Mouse (Mus musculus) intestine, embryonic 16.5 days (tissue): Measurements from ENCODE around the gene Klhdc7a. TPM values are rescaled to one million over a fixed set of nuclear protein-coding genes. Genes with fewer than 3 reads are reported as not detected.
A peak's percentile ranks its signal among the peaks of the same experiment; 100 is the strongest.
"Not testable (repeated sequence)": the region's sequence is repeated elsewhere in the genome, so short reads cannot be mapped to it uniquely, and the experiment has no call there.

Source experiments
- ATAC-seq: fragments of 200-750 bp; cut with Nextera tagmentation; 2 replicates; pipeline ENCODE4 v1.8.0; 2017; ENCODE audit warnings: moderate TSS enrichment, moderate library complexity
- H3K27ac ChIP-seq: fragments of 300-500 bp; sonication (generic); 2 replicates; pipeline ENCODE4 v1.5.1; 2014; ENCODE audit warnings: mild to moderate bottlenecking, low read length
- H3K27me3 ChIP-seq: fragments of 300-500 bp; sonication (generic); replicated peaks from 2 replicates; pipeline ENCODE4 v1.6.1; 2014; ENCODE audit warnings: low read length, control low read depth, mixed read lengths; ENCODE audit not compliant: control insufficient read depth, insufficient read depth
- H3K36me3 ChIP-seq: fragments of 300-500 bp; sonication (generic); 2 replicates; pipeline ENCODE4 v1.6.1; 2014; ENCODE audit warnings: low read length, control low read depth; ENCODE audit not compliant: control insufficient read depth, insufficient read depth
- H3K4me1 ChIP-seq: fragments of 300-500 bp; sonication (generic); 2 replicates; pipeline ENCODE4 v1.6.1; 2014; ENCODE audit warnings: low read length, control low read depth, mixed read lengths; ENCODE audit not compliant: control insufficient read depth, insufficient read depth
- H3K4me2 ChIP-seq: fragments of 300-500 bp; sonication (generic); 2 replicates; pipeline ENCODE4 v1.6.1; 2014; ENCODE audit warnings: low read depth, low read length, control low read depth
- H3K4me3 ChIP-seq: fragments of 300-500 bp; sonication (generic); 2 replicates; pipeline ENCODE4 v1.5.1; 2014; ENCODE audit warnings: mild to moderate bottlenecking, low read length
- H3K9ac ChIP-seq: fragments of 300-500 bp; sonication (generic); 2 replicates; pipeline ENCODE4 v1.6.1; 2014; ENCODE audit warnings: low read depth, low read length
- H3K9me3 ChIP-seq: fragments of 300-500 bp; sonication (generic); 2 replicates; pipeline ENCODE4 v1.6.1; 2016; ENCODE audit warnings: low read length, control low read depth; ENCODE audit not compliant: control insufficient read depth
- WGBS: fragments of 180-500 bp; shearing (Covaris S2); extraction: QIAGEN DNeasy Blood & Tissue Kit; methylation state at CpG from one replicate; pipeline ENCODE4 v1.1.7; 2014; 5-methylcytosine and 5-hydroxymethylcytosine counted together
- polyA plus RNA-seq: library from polyadenylated mRNA; unstranded; fragments of >200 nt; fragmentation: Nextera tagmentation; extraction: Ambion mirVana; gene quantifications from 2 replicates; pipeline ENCODE4 v1.2.1, GENCODE M21; 2015

Klhdc7a gene
- polyA plus RNA-seq, 1 experiment from 2014 or later = 0.27 TPM

- no peaks in the 10 kb centered on the region for H3K27me3 ChIP-seq
- no peak overlapping the region for H3K4me2 ChIP-seq
- H3K9me3 ChIP-seq = no peaks in the 10 kb centered on the region
- no peak overlapping the region for H3K27ac ChIP-seq
- 83% methylated on average over 5 of the region's 5 CpGs for WGBS
- no peak overlapping the region for H3K9ac ChIP-seq
- no peak for ATAC-seq
- H3K36me3 ChIP-seq = no peaks in the 10 kb centered on the region
- H3K4me1 ChIP-seq = peaks cover 9% of the 10 kb centered on the region
- H3K4me3 ChIP-seq = no peak overlapping the region
These were observed 3.9 kb downstream of the Klhdc7a start for GRCm38 (mm10) chr4:139963911-139964310.

DNA sequence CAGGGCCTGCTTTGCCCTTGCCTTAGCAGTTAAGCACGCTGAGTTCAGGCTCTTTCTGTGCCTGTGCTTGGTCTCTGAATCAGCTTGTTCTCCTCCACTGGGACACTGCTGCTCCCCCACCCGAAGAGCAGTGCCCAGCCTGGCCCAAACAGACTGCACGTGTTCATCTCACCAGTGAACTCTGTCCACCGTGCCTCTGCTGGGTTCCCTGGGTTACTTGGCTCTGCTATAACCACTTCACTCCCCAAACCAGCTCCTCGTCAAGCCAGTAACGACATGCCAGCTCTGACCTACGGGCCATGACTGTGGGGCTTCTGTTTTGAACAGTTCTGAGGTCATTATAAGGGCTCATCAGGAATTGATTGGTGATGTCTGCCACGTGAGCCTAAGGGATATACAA is 4.8 kb downstream of the Klhdc7a start:
- no peak overlapping the region for H3K4me2 ChIP-seq
- H3K9me3 ChIP-seq = no peaks in the 10 kb centered on the region
- H3K4me1 ChIP-seq = peaks cover 9% of the 10 kb centered on the region
- H3K36me3 ChIP-seq = no peaks in the 10 kb centered on the region
- H3K4me3 ChIP-seq = no peak overlapping the region
- H3K9ac ChIP-seq = no peak overlapping the region
- WGBS = 62% methylated on average over 8 of the region's 8 CpGs
- H3K27ac ChIP-seq = no peak overlapping the region
- H3K27me3 ChIP-seq = no peaks in the 10 kb centered on the region
- ATAC-seq = no peak

- H3K4me1 ChIP-seq = no peaks in the 10 kb centered on the region
- WGBS = 87% methylated on average over 8 of the region's 8 CpGs
- no peak for ATAC-seq
- no peaks in the 10 kb centered on the region for H3K27me3 ChIP-seq
- H3K4me3 ChIP-seq = no peak overlapping the region
- no peak overlapping the region for H3K27ac ChIP-seq
- H3K4me2 ChIP-seq = no peak overlapping the region
- no peak overlapping the region for H3K9ac ChIP-seq
- H3K9me3 ChIP-seq = no peaks in the 10 kb centered on the region
- H3K36me3 ChIP-seq = no peaks in the 10 kb centered on the region
These were observed 6.0 kb downstream of the Klhdc7a start for GRCm38 (mm10) chr4:139961816-139962215.

DNA sequence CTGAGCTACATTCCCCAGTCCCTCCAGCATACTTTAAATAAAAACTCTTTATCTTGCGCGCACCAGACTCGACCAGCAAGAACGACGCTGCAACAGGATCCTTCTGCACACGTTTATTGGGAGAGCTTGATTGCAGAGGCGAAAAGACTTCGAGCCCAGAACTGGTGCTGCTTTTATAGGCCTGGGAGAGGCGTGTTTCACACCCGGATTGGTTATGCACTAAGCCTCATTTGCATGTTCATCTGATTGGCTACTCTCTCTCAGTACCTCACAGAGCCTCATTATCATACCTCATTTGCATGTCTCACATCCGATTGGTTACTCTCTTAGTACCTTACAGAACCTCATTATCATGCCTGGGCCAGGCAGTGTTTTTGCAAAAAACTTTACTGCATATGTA is 6.5 kb downstream of the Klhdc7a start:
- 90% methylated on average over 11 of the region's 11 CpGs for WGBS
- not testable (repeated sequence) for H3K27me3 ChIP-seq, H3K4me2 ChIP-seq, H3K27ac ChIP-seq, H3K4me3 ChIP-seq, H3K9me3 ChIP-seq, H3K36me3 ChIP-seq, ATAC-seq, H3K4me1 ChIP-seq, H3K9ac ChIP-seq

DNA sequence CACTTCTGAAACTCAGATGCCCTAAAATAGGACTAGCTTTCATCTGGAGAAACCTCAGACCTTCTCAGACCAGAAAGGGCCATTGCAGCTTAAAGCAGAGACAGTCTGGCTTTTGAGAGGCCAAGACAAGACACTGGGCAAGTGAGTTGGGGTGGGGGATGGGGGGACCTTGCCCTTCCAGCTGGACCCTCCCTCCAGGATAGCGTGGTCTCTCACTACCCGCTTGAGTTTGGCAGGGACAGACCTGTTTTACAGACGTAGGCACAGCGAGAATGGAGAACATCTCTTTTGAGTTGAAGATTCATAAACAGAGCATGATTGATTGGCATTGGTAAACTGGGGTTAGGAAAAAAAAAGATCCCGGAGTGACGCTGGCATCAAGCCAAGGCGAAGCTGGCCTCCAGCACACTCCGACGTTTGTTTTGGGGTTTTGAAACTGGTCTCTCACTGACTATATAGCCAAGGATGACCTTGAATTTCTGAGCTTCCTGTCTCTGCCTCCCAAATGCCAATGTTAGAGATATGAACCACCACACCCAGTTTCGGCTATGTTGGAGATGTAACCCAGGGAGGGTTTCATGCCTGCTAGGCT is 7.0 kb downstream of the Klhdc7a start:
- Histone ChIP-seq H3K27ac (no peak overlapping the region), H3K4me1 (no peaks in the 10 kb centered on the region), H3K4me3 (no peak overlapping the region), H3K27me3 (no peaks in the 10 kb centered on the region), H3K9me3 (no peaks in the 10 kb centered on the region), H3K9ac (no peak overlapping the region), H3K4me2 (no peak overlapping the region), H3K36me3 (no peaks in the 10 kb centered on the region)
- 73% methylated on average over 10 of the region's 10 CpGs for WGBS
- ATAC-seq = no peak

- WGBS = 82% methylated on average over 12 of the region's 12 CpGs
- Histone ChIP-seq H3K27me3 (no peaks in the 10 kb centered on the region), H3K27ac (no peak overlapping the region), H3K9ac (no peak overlapping the region), H3K4me2 (no peak overlapping the region), H3K36me3 (no peaks in the 10 kb centered on the region), H3K4me3 (no peak overlapping the region), H3K9me3 (no peaks in the 10 kb centered on the region), H3K4me1 (no peaks in the 10 kb centered on the region)
- no peak for ATAC-seq
These were observed 7.6 kb downstream of the Klhdc7a start for GRCm38 (mm10) chr4:139960086-139960713.

DNA sequence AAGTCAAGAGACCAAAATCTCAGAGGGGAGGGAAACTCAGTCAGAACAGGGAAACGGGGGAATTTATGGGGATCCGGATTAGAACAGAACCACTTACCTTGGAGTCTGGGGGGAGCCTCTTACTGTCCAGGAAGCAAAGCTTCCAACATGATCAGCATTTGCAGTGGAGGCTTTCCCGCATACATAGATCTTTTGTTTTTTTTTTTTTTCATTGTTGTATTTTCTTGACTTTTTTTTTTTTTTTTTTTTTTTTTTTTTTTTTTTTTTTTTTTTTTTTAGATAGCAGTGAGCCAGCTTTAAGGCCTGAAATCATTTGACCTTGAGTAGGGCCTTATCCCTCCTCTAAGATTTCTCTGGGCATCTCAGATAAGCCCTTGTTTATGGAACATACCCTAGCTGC is 8.6 kb downstream of the Klhdc7a start:
- H3K4me1 ChIP-seq = no peaks in the 10 kb centered on the region
- ATAC-seq = no peak
- H3K4me2 ChIP-seq = no peak overlapping the region
- no peaks in the 10 kb centered on the region for H3K27me3 ChIP-seq
- no peaks in the 10 kb centered on the region for H3K9me3 ChIP-seq
- no peak overlapping the region for H3K27ac ChIP-seq
- no peak overlapping the region for H3K4me3 ChIP-seq
- 87% methylated on average over 3 of the region's 3 CpGs for WGBS
- H3K36me3 ChIP-seq = no peaks in the 10 kb centered on the region
- H3K9ac ChIP-seq = no peak overlapping the region

DNA sequence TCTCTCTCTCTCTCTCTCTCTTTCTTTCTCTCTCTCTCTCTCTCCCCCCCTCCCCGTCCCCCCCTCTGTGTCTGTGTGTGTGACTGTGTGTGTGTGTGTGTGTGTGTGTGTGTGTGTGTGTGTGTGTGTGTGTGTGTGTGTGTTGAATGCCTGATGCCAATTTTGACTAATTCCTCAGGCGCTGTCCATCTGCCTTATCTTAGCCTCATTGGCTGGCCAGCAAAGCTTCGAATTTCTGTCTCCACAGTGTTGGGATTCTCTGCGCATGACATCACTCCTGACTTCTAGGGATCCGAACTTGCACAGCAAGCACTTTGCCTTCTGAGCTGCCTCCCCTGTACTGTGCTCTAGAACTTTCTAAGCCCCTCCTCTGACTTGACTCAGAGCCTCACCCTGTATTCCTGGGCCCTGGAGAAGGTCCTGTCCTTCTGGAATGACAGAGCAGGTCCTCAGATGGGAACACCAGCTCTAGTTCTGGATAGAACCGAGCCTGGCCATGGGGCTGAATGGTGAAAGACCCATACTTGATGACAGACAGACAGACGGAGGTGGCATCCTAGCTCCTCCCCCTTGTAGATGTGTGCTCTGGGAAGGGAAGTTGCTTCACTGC is 16.8 kb downstream of the Klhdc7a start:
- no peak overlapping the region for H3K4me3 ChIP-seq
- no peak for ATAC-seq
- 0 out of 2 replicates have a peak, but pooled peaks cover 3% of the 10 kb centered on the region for H3K9me3 ChIP-seq
- no peaks in the 10 kb centered on the region for H3K27me3 ChIP-seq
- H3K36me3 ChIP-seq = no peaks in the 10 kb centered on the region
- H3K4me1 ChIP-seq = peaks cover 4% of the 10 kb centered on the region; the same call in 1 of the 2 replicates
- no peak overlapping the region for H3K9ac ChIP-seq
- H3K4me2 ChIP-seq = no peak overlapping the region
- no peak overlapping the region for H3K27ac ChIP-seq
- WGBS = 45% methylated on average over 6 of the region's 7 CpGs

GRCm38 (mm10) chr4:139950431-139950848 is 17.4 kb downstream of the Klhdc7a start:
- 0 out of 2 replicates have a peak, but pooled peaks cover 3% of the 10 kb centered on the region for H3K9me3 ChIP-seq
- H3K4me1 ChIP-seq = peaks cover 4% of the 10 kb centered on the region; the same call in 1 of the 2 replicates
- under 1% methylated on average over 20 of the region's 20 CpGs for WGBS
- H3K4me3 ChIP-seq = peak overlapping the region; percentile 24
- no peaks in the 10 kb centered on the region for H3K36me3 ChIP-seq
- H3K9ac ChIP-seq = no peak overlapping the region
- ATAC-seq = no peak; the same call in 1 of the 2 replicates
- H3K4me2 ChIP-seq = peak overlapping the region; percentile 59
- H3K27ac ChIP-seq = no peak overlapping the region
- H3K27me3 ChIP-seq = no peaks in the 10 kb centered on the region
